Mouse (Mus musculus) megakaryocyte, embryonic 14.5 days (primary cell): ENCODE results near the gene Gstp2.

Experiments
- FLI1 ChIP-seq: IDR thresholded peaks from 2 replicates; pipeline ENCODE4 v1.6.1; 2012; ENCODE audit warnings: low read length, inconsistent platforms, mixed read lengths
- GATA1 ChIP-seq: IDR thresholded peaks from 3 replicates; pipeline ENCODE4 v1.6.1; 2012; ENCODE audit warnings: mixed read lengths, low read length, inconsistent platforms, borderline replicate concordance

GRCm38 (mm10) chr19:4080511-4081009 lies 34.7 kb upstream of the Gstp2 start:
- TF ChIP-seq GATA1 = no peak
- TF ChIP-seq FLI1 = no peak
